Mouse (Mus musculus) megakaryocyte, embryonic 14.5 days (primary cell): ENCODE measurements around the gene Pygo1.

Experiments used
- FLI1 ChIP-seq: IDR thresholded peaks from 2 replicates; pipeline ENCODE4 v1.6.1; 2012; ENCODE audit warnings: low read length, inconsistent platforms, mixed read lengths
- GATA1 ChIP-seq: IDR thresholded peaks from 3 replicates; pipeline ENCODE4 v1.6.1; 2012; ENCODE audit warnings: mixed read lengths, low read length, inconsistent platforms, borderline replicate concordance

- TF ChIP-seq GATA1 (no peak), FLI1 (no peak)
Measured at GRCm38 (mm10) chr9:72892761-72893160, 32.7 kb upstream of the Pygo1 start.
